Mouse (Mus musculus) intestine, postnatal 0 days (tissue): ENCODE results near the gene Zmynd8. TPM values are rescaled to one million over a fixed set of nuclear protein-coding genes. Genes with fewer than 3 reads are reported as not detected.

Experiments
- ATAC-seq: fragments of 200-750 bp; cut with Nextera tagmentation; 2 replicates; pipeline ENCODE4 v1.8.0; 2017; ENCODE audit warnings: mild to moderate bottlenecking, moderate TSS enrichment, moderate library complexity
- H3K27ac ChIP-seq: fragments of 300-500 bp; sonication (generic); 2 replicates; pipeline ENCODE4 v1.5.1; 2014; ENCODE audit warnings: mild to moderate bottlenecking, low read depth, low read length, moderate library complexity
- H3K27me3 ChIP-seq: fragments of 300-500 bp; sonication (generic); replicated peaks from 2 replicates; pipeline ENCODE4 v1.6.1; 2014; ENCODE audit warnings: low read length, mixed read lengths; ENCODE audit not compliant: control insufficient read depth, insufficient read depth
- H3K36me3 ChIP-seq: fragments of 300-500 bp; sonication (generic); 2 replicates; pipeline ENCODE4 v1.6.1; 2014; ENCODE audit warnings: mild to moderate bottlenecking, moderate library complexity; ENCODE audit not compliant: control insufficient read depth, insufficient read depth
- H3K4me1 ChIP-seq: fragments of 300-500 bp; sonication (generic); replicated peaks from 2 replicates; pipeline ENCODE4 v1.6.1; 2014; ENCODE audit warnings: antibody characterized with exemption, low read length, mixed read lengths; ENCODE audit not compliant: control insufficient read depth, insufficient read depth
- H3K4me2 ChIP-seq: fragments of 300-500 bp; sonication (generic); replicated peaks from 2 replicates; pipeline ENCODE4 v1.6.1; 2014; ENCODE audit warnings: low read depth, mild to moderate bottlenecking, moderate library complexity
- H3K4me3 ChIP-seq: fragments of 300-500 bp; sonication (generic); 2 replicates; pipeline ENCODE4 v1.5.1; 2014; ENCODE audit warnings: low read depth, low read length
- H3K9ac ChIP-seq: fragments of 300-500 bp; sonication (generic); 2 replicates; pipeline ENCODE4 v1.6.1; 2014; ENCODE audit warnings: mild to moderate bottlenecking, low read depth, low read length
- H3K9me3 ChIP-seq: fragments of 300-500 bp; sonication (generic); 2 replicates; pipeline ENCODE4 v1.6.1; 2016; ENCODE audit warnings: mixed run types; ENCODE audit not compliant: control insufficient read depth
- CTCF ChIP-seq: sonication (generic); IDR thresholded peaks from 2 replicates; pipeline ENCODE4 v1.5.1; 2016; ENCODE audit warnings: low read depth, mild to moderate bottlenecking, control low read depth, antibody characterized with exemption, moderate library complexity
- WGBS: fragments of 180-500 bp; shearing (Covaris S2); extraction: QIAGEN DNeasy Blood & Tissue Kit; methylation state at CpG from one replicate; pipeline ENCODE4 v1.1.7; 2014; 5-methylcytosine and 5-hydroxymethylcytosine counted together
- polyA plus RNA-seq: library from polyadenylated mRNA; unstranded; fragments of >200 nt; fragmentation: Nextera tagmentation; extraction: Ambion mirVana; gene quantifications from 2 replicates; pipeline ENCODE4 v1.2.1, GENCODE M21; 2015

Gene Zmynd8
- polyA plus RNA-seq, 1 experiment from 2014 or later, result 43.5 TPM

- H3K4me3 ChIP-seq, result no peak overlapping the region
- ATAC-seq, result no peak
- no peaks in the 10 kb centered on the region for H3K9me3 ChIP-seq
- no peak overlapping the region for H3K27ac ChIP-seq
- H3K4me2 ChIP-seq, result no peak overlapping the region
- no peaks in the 10 kb centered on the region for H3K4me1 ChIP-seq
- no peaks in the 10 kb centered on the region for H3K36me3 ChIP-seq
- H3K27me3 ChIP-seq, result no peaks in the 10 kb centered on the region
- TF ChIP-seq CTCF, result no peak
- H3K9ac ChIP-seq, result no peak overlapping the region
- WGBS, result 76% methylated on average over 8 of the region's 10 CpGs
These were observed 129.4 kb downstream of the Zmynd8 start for GRCm38 (mm10) chr2:165769375-165769948.

GRCm38 (mm10) chr2:165768805-165769358, 129.9 kb downstream of the Zmynd8 start:
- Histone ChIP-seq H3K27ac (no peak overlapping the region), H3K4me1 (no peaks in the 10 kb centered on the region), H3K9ac (no peak overlapping the region), H3K27me3 (no peaks in the 10 kb centered on the region), H3K9me3 (no peaks in the 10 kb centered on the region), H3K4me2 (no peak overlapping the region), H3K4me3 (no peak overlapping the region), H3K36me3 (no peaks in the 10 kb centered on the region)
- no peak for ATAC-seq
- no peak for TF ChIP-seq CTCF
- WGBS, result 65% methylated on average over 11 of the region's 11 CpGs

GRCm38 (mm10) chr2:165759421-165759985, 139.3 kb downstream of the Zmynd8 start:
- H3K9me3 ChIP-seq, result no peaks in the 10 kb centered on the region
- WGBS, result 84% methylated on average over 13 of the region's 13 CpGs
- H3K4me1 ChIP-seq, result no peaks in the 10 kb centered on the region
- no peak overlapping the region for H3K4me2 ChIP-seq
- no peak for TF ChIP-seq CTCF
- no peak overlapping the region for H3K9ac ChIP-seq
- H3K27me3 ChIP-seq, result no peaks in the 10 kb centered on the region
- ATAC-seq, result no peak
- no peak overlapping the region for H3K4me3 ChIP-seq
- no peak overlapping the region for H3K27ac ChIP-seq
- no peaks in the 10 kb centered on the region for H3K36me3 ChIP-seq

- no peak overlapping the region for H3K27ac ChIP-seq
- 17% methylated on average over 5 of the region's 5 CpGs for WGBS
- H3K4me1 ChIP-seq, result no peaks in the 10 kb centered on the region
- no peaks in the 10 kb centered on the region for H3K27me3 ChIP-seq
- H3K9me3 ChIP-seq, result no peaks in the 10 kb centered on the region
- ATAC-seq, result no peak
- H3K4me3 ChIP-seq, result no peak overlapping the region
- no peak for TF ChIP-seq CTCF
- H3K36me3 ChIP-seq, result no peaks in the 10 kb centered on the region
- H3K9ac ChIP-seq, result no peak overlapping the region
- H3K4me2 ChIP-seq, result no peak overlapping the region
These were observed 140.3 kb downstream of the Zmynd8 start for GRCm38 (mm10) chr2:165758534-165758933.

GRCm38 (mm10) chr2:165757799-165758198, 141.0 kb downstream of the Zmynd8 start:
- no peaks in the 10 kb centered on the region for H3K4me1 ChIP-seq
- 74% methylated on average over 15 of the region's 15 CpGs for WGBS
- no peak for TF ChIP-seq CTCF

GRCm38 (mm10) chr2:165752704-165753103, 146.1 kb downstream of the Zmynd8 start:
- ATAC-seq, result no peak

More at GRCm38 (mm10) chr2:165757799-165758198, 141.0 kb downstream of the Zmynd8 start:
- H3K4me2 ChIP-seq, result no peak overlapping the region
- no peak overlapping the region for H3K4me3 ChIP-seq
- no peaks in the 10 kb centered on the region for H3K27me3 ChIP-seq
- no peaks in the 10 kb centered on the region for H3K9me3 ChIP-seq
- H3K27ac ChIP-seq, result no peak overlapping the region
- H3K9ac ChIP-seq, result no peak overlapping the region
- no peak for ATAC-seq
- no peaks in the 10 kb centered on the region for H3K36me3 ChIP-seq

More at GRCm38 (mm10) chr2:165752704-165753103, 146.1 kb downstream of the Zmynd8 start:
- H3K27me3 ChIP-seq, result peaks cover 7% of the 10 kb centered on the region; the same call in 1 of the 2 replicates
- H3K9me3 ChIP-seq, result no peaks in the 10 kb centered on the region
- H3K36me3 ChIP-seq, result no peaks in the 10 kb centered on the region
- no peak overlapping the region for H3K27ac ChIP-seq
- no peak overlapping the region for H3K9ac ChIP-seq
- no peak overlapping the region for H3K4me3 ChIP-seq
- TF ChIP-seq CTCF, result no peak
- H3K4me1 ChIP-seq, result no peaks in the 10 kb centered on the region
- 81% methylated on average over 4 of the region's 4 CpGs for WGBS
- H3K4me2 ChIP-seq, result no peak overlapping the region
